Mouse (Mus musculus) kidney, postnatal 14 days (tissue): ENCODE data around the gene Gm38394.

Experiments
- DNase-seq: peaks from one replicate; pipeline ENCODE4 v3.0.0; 2022; ENCODE audit warnings: mixed read lengths

Gm38394 gene

DNA sequence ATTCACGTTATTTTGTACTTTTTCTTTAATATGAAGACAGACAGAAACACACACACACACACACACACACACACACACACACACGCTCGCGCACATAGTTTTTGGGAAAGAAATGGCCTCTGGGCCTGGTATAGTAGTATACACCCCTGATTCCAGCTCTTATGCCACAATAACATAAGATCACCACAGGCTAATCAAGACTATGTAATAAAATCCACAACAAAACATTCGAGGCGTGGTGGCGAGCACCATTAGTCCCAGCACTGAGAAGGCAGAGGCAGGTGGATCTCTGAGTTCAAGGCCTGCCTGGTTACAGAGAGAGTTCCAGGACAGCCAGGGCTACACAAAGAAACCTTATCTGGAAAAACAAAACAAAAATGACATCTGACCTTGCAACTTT lies 1.8 kb upstream of the Gm38394 start:
- DNase-seq = no peak

DNA sequence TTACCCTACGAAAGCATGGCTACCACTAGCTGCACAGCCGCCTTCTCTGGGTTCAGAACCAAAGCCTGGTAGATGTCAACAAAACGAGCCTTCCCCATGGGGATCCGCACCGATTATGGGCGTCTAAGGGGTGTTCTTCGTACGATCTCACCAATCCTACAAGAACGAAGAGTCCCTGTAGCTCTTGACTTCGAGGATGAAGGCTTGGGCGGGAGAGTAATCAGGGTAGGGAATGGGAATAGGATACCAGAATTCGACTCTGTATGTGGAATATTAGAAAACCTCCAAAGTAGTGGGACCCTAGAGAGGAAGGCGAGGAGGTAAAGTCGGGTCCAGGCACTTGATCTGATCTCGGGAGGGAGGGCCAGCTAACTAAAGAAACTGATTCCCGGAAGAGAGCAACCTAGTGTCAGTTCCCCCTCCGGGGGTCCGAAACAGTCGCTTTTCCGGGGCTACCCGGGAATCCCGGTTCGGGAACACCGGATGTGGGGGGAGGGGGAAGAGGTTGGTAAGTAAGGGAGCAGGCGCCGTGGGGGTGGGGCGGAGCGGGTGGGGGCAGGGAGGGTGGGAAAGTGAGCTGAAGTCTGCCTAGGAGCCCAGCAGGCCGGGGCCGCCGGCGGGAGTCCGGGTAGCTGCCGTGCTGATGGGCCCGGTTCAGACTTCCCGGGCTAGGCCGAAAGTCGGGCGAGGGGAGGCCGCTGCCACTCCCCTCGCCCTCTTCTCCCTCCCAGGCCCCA lies 484 bp downstream of the Gm38394 start, which contains the start of gene Zbed6:
Zbed6 (minus strand) TSS at position 420 of the 737 bp plus-strand sequence.
- peak; percentile 87 for DNase-seq

GRCm38 (mm10) chr1:133658878-133659277 lies 2.2 kb downstream of the Gm38394 start:
- DNase-seq = no peak

- DNase-seq = no peak
These were observed 4.3 kb downstream of the Gm38394 start for GRCm38 (mm10) chr1:133656811-133657210.

GRCm38 (mm10) chr1:133653033-133653432 lies 8.1 kb downstream of the Gm38394 start:
- DNase-seq = no peak

DNA sequence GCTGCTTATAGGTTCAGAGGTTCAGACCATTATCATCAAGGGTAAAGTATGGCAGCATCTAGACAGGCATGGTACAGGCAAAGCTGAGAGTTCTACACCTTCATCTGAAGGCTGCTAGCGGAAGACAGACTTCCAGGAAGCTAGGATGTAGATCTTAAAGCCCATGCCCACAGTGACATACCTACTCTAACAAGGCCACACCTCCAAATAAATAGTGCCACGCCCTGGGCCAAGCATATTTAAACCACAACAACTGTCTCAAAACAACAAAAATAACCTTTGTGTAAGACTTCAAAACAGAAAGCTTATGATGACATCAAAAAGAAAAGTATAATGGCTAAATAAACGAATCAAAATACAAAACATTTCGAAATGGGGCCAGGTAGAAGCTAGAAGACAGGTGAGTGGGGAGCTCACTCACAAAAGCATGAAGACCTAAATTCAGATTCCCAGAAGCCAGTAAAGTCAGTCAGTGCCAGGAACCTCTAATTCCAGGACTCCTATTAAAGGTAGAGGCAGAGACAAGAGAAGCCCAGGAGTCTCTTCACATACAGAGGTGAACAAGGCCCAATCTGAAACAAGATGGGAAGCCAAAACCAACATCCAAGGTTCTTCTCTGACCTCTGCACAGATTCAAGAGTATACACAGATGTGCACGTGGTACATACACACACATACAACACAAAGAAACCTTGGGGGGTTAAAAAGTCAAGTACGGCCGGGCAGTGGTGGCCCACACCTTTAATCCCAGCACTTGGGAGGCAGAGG lies 10.6 kb downstream of the Gm38394 start:
- DNase-seq = no peak

DNA sequence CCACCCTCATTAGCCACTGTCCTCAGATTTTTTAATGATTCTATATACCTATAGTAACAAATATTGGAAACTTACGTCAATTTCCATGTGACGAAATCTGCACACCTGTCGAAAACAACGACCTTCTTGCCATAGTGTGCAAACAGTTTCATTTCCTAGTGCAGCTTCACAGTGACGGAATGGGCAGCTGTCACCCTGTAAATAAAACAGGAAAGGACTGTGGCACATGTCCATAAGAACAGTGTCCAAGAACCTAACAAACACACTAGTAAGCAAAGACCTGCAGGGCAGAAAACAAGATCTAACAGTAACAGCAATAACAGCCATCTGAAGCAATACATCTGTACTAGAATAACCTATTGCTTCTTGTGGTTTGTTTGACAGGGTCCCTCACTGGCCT lies 15.5 kb downstream of the Gm38394 start:
- no peak for DNase-seq

- no peak for DNase-seq
These were observed 20.0 kb downstream of the Gm38394 start for GRCm38 (mm10) chr1:133641163-133641562.

- DNase-seq = no peak
These were observed 22.6 kb downstream of the Gm38394 start for GRCm38 (mm10) chr1:133638517-133638916.

DNA sequence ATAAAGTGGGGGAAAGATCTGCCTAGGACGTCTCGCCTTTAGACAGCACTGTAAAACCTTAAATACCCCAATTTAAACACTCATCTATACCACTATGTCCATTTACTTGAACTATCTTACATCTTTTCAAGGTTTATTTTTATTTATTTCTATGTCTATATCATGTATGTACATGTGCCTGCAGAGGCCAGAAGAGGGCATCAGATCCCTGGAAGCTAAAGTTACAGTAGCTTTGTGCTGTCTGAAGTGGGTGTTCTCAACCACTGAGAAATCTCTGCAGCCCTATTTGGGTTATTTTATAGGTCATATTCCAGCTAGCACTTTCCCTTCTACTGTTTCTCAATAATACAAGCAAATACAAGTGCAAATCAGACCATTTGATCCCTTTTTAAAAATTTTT lies 28.9 kb downstream of the Gm38394 start:
- DNase-seq = no peak

DNA sequence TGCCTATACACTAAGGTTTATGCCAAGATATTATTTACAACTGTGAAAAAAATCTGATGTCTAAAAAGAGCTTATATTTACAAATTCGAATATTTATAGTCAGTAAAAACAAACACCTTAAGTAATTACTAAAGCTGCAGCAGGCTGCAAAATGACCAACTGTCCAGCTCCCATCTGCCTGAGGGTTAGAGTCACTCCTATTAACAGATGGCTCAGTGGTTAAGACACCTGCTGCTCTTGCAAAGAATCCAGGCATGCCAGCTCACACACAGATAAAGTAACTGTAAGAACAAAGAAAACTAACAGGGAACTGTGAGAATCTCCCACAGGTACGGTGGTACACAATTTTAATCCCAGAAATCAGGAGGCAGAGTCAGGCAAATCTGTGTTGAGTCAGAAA lies 36.1 kb downstream of the Gm38394 start:
- no peak for DNase-seq

GRCm38 (mm10) chr1:133618311-133618710 lies 42.8 kb downstream of the Gm38394 start:
- DNase-seq = no peak

- DNase-seq = no peak
These were observed 43.2 kb downstream of the Gm38394 start for GRCm38 (mm10) chr1:133617908-133618307.

DNA sequence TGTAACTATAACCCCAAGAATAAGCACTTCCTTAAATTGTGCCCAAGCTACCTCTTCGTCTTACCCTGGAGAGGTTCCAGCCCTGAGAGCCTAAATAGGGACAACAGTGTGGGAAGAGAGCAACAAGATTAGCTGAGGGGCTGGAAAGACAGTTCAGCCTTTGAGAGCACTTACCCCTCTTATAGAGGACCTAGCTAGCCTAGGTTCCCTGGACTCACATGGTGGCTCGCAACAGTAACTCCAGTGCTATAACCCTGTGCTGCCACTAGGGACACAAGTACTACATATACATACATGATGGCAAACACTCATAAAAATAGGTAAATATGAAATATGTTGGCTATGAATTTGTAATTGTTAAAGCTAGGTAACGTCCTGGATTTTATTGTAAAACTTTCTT lies 47.3 kb downstream of the Gm38394 start:
- DNase-seq = no peak

- DNase-seq = no peak
These were observed 49.7 kb downstream of the Gm38394 start for GRCm38 (mm10) chr1:133611436-133611835.

DNA sequence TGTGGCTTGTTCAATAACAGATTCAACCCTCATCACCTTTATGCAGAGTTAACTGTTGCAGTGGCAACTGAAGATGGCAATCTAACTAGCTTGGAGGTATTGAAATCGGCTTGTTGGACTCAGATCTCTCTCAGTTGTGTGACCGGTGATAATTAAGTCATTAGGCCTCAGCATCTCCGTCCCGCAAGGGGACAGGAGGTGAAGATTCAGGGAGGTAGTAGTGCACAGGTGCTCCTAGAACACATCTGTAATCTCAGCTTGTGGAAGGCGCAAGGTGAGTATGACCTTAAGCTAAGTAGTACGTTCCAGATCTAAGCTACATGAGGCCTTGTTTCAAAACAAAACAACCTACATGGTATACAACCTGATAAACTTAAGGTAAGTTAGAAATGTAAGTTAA lies 50.5 kb downstream of the Gm38394 start:
- no peak for DNase-seq

DNA sequence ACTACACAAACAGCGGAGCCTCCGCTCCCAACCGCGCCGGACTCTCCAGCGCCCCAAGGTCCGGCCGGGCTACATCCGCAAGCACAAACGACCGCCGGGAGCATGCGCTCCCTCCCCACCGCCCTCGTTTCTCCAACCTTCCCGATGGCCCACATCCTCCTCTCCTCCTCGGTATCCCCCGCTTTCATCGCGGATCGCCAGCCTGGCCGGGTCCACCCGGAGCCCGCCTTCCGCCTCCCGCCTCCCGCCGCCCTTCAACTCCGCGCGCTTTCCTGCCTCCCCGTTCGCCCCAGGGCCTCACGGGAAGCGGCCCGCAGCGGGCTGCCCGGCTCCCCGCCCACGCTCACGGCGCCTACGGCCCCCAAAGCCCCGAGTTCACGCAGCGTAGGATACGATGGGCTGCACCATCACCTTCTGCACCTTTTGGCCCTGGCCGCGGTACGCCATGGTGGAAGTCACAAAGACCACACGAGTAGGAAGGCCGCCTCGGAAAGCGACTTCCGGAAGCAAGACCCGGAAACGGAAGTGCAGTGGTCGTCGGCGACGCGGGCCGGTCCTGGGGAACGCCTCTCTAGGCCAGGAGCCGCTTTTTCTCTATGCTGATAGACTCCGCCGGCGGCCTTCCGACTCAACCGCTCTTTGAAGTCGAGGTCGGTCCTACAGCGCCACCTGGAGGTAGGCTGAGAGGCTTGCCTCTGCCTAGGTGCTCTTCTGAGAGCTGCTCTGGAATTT lies 51.2 kb downstream of the Gm38394 start, which contains the start of gene Snrpe:
Snrpe (minus strand) TSS at position 521 of the 732 bp plus-strand sequence.
- DNase-seq = peak; percentile 97

DNA sequence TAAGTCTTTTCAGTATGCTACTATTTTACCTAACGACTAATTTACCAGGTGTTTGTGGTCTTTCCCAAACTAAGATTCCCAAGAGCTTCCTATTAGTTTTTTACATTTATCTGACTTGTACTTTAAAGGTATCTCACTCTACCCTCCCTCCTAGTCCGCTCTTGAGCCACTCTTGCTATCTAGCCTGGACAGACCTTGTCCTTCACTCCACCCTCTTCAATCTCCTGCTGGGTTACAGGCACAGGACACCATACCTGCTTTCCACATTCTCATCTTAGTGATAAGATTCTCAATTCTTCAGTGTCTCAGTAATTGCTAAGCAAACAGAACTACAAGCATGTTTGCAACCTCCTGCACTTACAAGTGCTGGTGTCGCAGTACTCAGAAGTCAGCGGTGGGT lies 57.9 kb downstream of the Gm38394 start:
- no peak for DNase-seq

DNA sequence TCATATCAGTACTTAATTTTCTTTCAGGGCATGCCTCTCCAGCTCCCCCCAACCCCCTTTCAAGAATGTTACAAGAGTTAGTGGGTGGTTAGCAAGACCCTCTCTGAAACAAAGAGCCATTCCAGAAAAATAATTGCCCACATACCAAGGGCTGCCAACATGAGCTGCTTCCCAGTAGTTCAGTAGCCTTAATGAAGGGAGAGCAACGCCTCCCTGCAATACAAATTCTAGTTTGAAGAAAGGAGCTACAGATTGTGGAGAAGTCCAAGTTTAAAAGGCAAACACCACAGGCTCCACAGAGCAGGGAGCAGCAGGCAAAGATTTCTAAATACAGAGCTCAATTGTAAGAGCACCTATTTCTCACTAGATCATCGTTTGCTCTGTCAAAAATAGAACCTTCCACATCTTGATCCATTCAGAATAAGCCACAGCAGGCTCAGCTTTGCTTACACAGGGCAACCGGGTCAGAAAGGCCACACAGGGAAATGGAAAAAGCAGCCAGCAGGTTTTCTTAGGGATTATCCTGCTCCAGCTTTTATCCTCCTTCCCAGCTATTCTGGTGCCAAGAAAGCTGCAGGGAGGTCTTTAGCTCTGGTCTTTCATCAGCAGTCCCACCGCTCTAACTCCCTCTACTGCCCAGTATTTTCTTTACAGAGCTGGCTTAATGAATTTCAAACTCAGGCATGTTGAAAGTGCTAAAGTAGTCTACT lies 64.7 kb downstream of the Gm38394 start:
- DNase-seq = peak; percentile 59

- DNase-seq = no peak
These were observed 75.1 kb downstream of the Gm38394 start for GRCm38 (mm10) chr1:133585995-133586537.

GRCm38 (mm10) chr1:133571293-133571692 lies 89.8 kb downstream of the Gm38394 start:
- no peak for DNase-seq
